Mouse (Mus musculus) hindbrain, embryonic 16.5 days (tissue): Measurements from ENCODE around the gene B430306N03Rik. TPM values are rescaled to one million over a fixed set of nuclear protein-coding genes. Genes with fewer than 3 reads are reported as not detected.

Experiments used
- ATAC-seq: fragments of 200-750 bp; cut with Nextera tagmentation; 2 replicates; pipeline ENCODE4 v1.8.0; 2017; ENCODE audit warnings: moderate TSS enrichment, moderate library complexity
- H3K27ac ChIP-seq: fragments of 300-500 bp; sonication (generic); 2 replicates; pipeline ENCODE4 v1.5.1; 2014; ENCODE audit warnings: low read depth, mild to moderate bottlenecking, control low read depth, low read length, moderate library complexity
- H3K27me3 ChIP-seq: fragments of 300-500 bp; sonication (generic); replicated peaks from 2 replicates; pipeline ENCODE4 v1.6.1; 2014; ENCODE audit warnings: low read length; ENCODE audit not compliant: control insufficient read depth, insufficient read depth
- H3K36me3 ChIP-seq: fragments of 300-500 bp; sonication (generic); 2 replicates; pipeline ENCODE4 v1.6.1; 2014; ENCODE audit warnings: mild to moderate bottlenecking, low read length, moderate library complexity, mixed read lengths; ENCODE audit not compliant: control insufficient read depth, insufficient read depth
- H3K4me1 ChIP-seq: fragments of 300-500 bp; sonication (generic); 2 replicates; pipeline ENCODE4 v1.6.1; 2014; ENCODE audit warnings: low read depth, low read length; ENCODE audit not compliant: control insufficient read depth, insufficient read depth
- H3K4me2 ChIP-seq: fragments of 300-500 bp; sonication (generic); 2 replicates; pipeline ENCODE4 v1.6.1; 2014; ENCODE audit warnings: mild to moderate bottlenecking, low read length, control low read depth, moderate library complexity
- H3K4me3 ChIP-seq: fragments of 300-500 bp; sonication (generic); 2 replicates; pipeline ENCODE4 v1.5.1; 2014; ENCODE audit warnings: mild to moderate bottlenecking, low read length, control low read depth, moderate library complexity
- H3K9ac ChIP-seq: fragments of 300-500 bp; sonication (generic); 2 replicates; pipeline ENCODE4 v1.6.1; 2014; ENCODE audit warnings: low read depth, mild to moderate bottlenecking, control low read depth, low read length, moderate library complexity
- H3K9me3 ChIP-seq: fragments of 300-500 bp; sonication (generic); 2 replicates; pipeline ENCODE4 v1.6.1; 2014; ENCODE audit warnings: mild to moderate bottlenecking, low read length, moderate library complexity; ENCODE audit not compliant: control insufficient read depth
- WGBS: fragments of 180-500 bp; shearing (Covaris S2); extraction: QIAGEN DNeasy Blood & Tissue Kit; methylation state at CpG from one replicate; pipeline ENCODE4 v1.1.7; 2014; 5-methylcytosine and 5-hydroxymethylcytosine counted together
- polyA plus RNA-seq: library from polyadenylated mRNA; unstranded; fragments of >200 nt; fragmentation: Nextera tagmentation; extraction: Ambion mirVana; gene quantifications from 2 replicates; pipeline ENCODE4 v1.2.1, GENCODE M21; 2015

The B430306N03Rik gene
- polyA plus RNA-seq, 1 experiment from 2014 or later = 0.06 TPM

GRCm38 (mm10) chr17:48299756-48300155, 16.2 kb upstream of the B430306N03Rik start:
- Histone ChIP-seq H3K27me3 (no peaks in the 10 kb centered on the region), H3K36me3 (no peaks in the 10 kb centered on the region), H3K4me1 (no peaks in the 10 kb centered on the region), H3K9me3 (no peaks in the 10 kb centered on the region), H3K27ac (no peak overlapping the region), H3K4me3 (no peak overlapping the region), H3K9ac (no peak overlapping the region), H3K4me2 (no peak overlapping the region)
- ATAC-seq = no peak
- 61% methylated on average over 7 of the region's 7 CpGs for WGBS

GRCm38 (mm10) chr17:48300199-48300598, 15.7 kb upstream of the B430306N03Rik start:
- 77% methylated on average over 7 of the region's 7 CpGs for WGBS
- Histone ChIP-seq H3K36me3 (no peaks in the 10 kb centered on the region), H3K9ac (no peak overlapping the region), H3K27ac (no peak overlapping the region), H3K4me2 (no peak overlapping the region), H3K4me3 (no peak overlapping the region), H3K4me1 (no peaks in the 10 kb centered on the region), H3K9me3 (no peaks in the 10 kb centered on the region), H3K27me3 (no peaks in the 10 kb centered on the region)
- ATAC-seq = no peak

GRCm38 (mm10) chr17:48300861-48301260, 15.1 kb upstream of the B430306N03Rik start:
- Histone ChIP-seq H3K36me3 (no peaks in the 10 kb centered on the region), H3K9ac (no peak overlapping the region), H3K9me3 (no peaks in the 10 kb centered on the region), H3K4me1 (no peaks in the 10 kb centered on the region), H3K27me3 (no peaks in the 10 kb centered on the region), H3K4me3 (no peak overlapping the region), H3K4me2 (no peak overlapping the region), H3K27ac (no peak overlapping the region)
- ATAC-seq = no peak
- 82% methylated on average over 9 of the region's 9 CpGs for WGBS

- no peaks in the 10 kb centered on the region for H3K27me3 ChIP-seq
- H3K4me1 ChIP-seq = no peaks in the 10 kb centered on the region
- H3K36me3 ChIP-seq = no peaks in the 10 kb centered on the region
- H3K27ac ChIP-seq = no peak overlapping the region
- no peak overlapping the region for H3K4me2 ChIP-seq
- H3K9ac ChIP-seq = no peak overlapping the region
- no peak overlapping the region for H3K4me3 ChIP-seq
- H3K9me3 ChIP-seq = no peaks in the 10 kb centered on the region
- ATAC-seq = no peak
- 89% methylated on average over 5 of the region's 5 CpGs for WGBS
Measured at GRCm38 (mm10) chr17:48301792-48302191, 14.1 kb upstream of the B430306N03Rik start.

- H3K4me2 ChIP-seq = no peak overlapping the region
- no peak for ATAC-seq
- H3K36me3 ChIP-seq = no peaks in the 10 kb centered on the region
- H3K4me1 ChIP-seq = no peaks in the 10 kb centered on the region
- H3K9ac ChIP-seq = no peak overlapping the region
- no peak overlapping the region for H3K4me3 ChIP-seq
- WGBS = 77% methylated on average over 2 of the region's 2 CpGs
- no peak overlapping the region for H3K27ac ChIP-seq
- no peaks in the 10 kb centered on the region for H3K9me3 ChIP-seq
- no peaks in the 10 kb centered on the region for H3K27me3 ChIP-seq
Measured at GRCm38 (mm10) chr17:48312124-48312523, 3.8 kb upstream of the B430306N03Rik start.

- H3K27me3 ChIP-seq = no peaks in the 10 kb centered on the region
- H3K36me3 ChIP-seq = no peaks in the 10 kb centered on the region
- no peaks in the 10 kb centered on the region for H3K4me1 ChIP-seq
- H3K4me2 ChIP-seq = no peak overlapping the region
- no peak overlapping the region for H3K27ac ChIP-seq
- ATAC-seq = no peak
- no peak overlapping the region for H3K9ac ChIP-seq
- no peak overlapping the region for H3K4me3 ChIP-seq
- WGBS = 94% methylated on average over 1 of the region's 1 CpGs
- H3K9me3 ChIP-seq = no peaks in the 10 kb centered on the region
Measured at GRCm38 (mm10) chr17:48318686-48319085, 2.7 kb downstream of the B430306N03Rik start.

GRCm38 (mm10) chr17:48321279-48321678, 5.3 kb downstream of the B430306N03Rik start:
- ATAC-seq = no peak
- no peaks in the 10 kb centered on the region for H3K27me3 ChIP-seq
- H3K9me3 ChIP-seq = no peaks in the 10 kb centered on the region
- H3K27ac ChIP-seq = no peak overlapping the region
- no peak overlapping the region for H3K9ac ChIP-seq
- no peaks in the 10 kb centered on the region for H3K4me1 ChIP-seq
- no peak overlapping the region for H3K4me3 ChIP-seq
- H3K36me3 ChIP-seq = no peaks in the 10 kb centered on the region
- WGBS = 86% methylated on average over 2 of the region's 2 CpGs
- no peak overlapping the region for H3K4me2 ChIP-seq

DNA sequence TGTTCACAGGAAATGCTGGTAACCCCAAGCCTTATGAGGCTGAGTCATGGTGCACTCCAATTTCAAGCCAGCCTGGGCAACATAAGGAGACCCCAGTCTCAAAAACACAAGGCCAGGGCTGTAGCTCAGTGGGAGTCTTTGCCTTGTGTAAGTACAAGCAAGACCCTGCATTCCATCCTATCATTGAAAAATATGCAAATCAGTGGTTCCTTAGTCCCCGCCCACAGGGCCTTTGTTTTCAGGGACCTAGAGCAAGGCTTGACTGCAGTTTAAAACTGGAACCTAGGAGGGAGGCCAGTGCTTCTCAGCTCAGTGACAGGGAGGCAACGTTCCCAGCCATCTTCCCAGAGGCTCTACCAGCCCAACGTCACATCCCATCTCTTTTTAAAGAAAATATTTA, 7.3 kb downstream of the B430306N03Rik start:
- H3K9me3 ChIP-seq = no peaks in the 10 kb centered on the region
- no peaks in the 10 kb centered on the region for H3K36me3 ChIP-seq
- H3K27me3 ChIP-seq = no peaks in the 10 kb centered on the region
- H3K4me3 ChIP-seq = no peak overlapping the region
- ATAC-seq = no peak
- no peaks in the 10 kb centered on the region for H3K4me1 ChIP-seq
- H3K4me2 ChIP-seq = no peak overlapping the region
- H3K9ac ChIP-seq = no peak overlapping the region
- no peak overlapping the region for H3K27ac ChIP-seq
- WGBS = 61% methylated on average over 3 of the region's 3 CpGs

GRCm38 (mm10) chr17:48324258-48324657, 8.3 kb downstream of the B430306N03Rik start:
- H3K27ac ChIP-seq = no peak overlapping the region
- WGBS = 98% methylated on average over 5 of the region's 5 CpGs
- H3K36me3 ChIP-seq = no peaks in the 10 kb centered on the region
- no peaks in the 10 kb centered on the region for H3K4me1 ChIP-seq
- no peaks in the 10 kb centered on the region for H3K27me3 ChIP-seq
- no peak overlapping the region for H3K4me2 ChIP-seq
- H3K4me3 ChIP-seq = no peak overlapping the region
- H3K9me3 ChIP-seq = no peaks in the 10 kb centered on the region
- H3K9ac ChIP-seq = no peak overlapping the region
- no peak for ATAC-seq

- no peak overlapping the region for H3K27ac ChIP-seq
- ATAC-seq = no peak
- H3K9ac ChIP-seq = no peak overlapping the region
- H3K36me3 ChIP-seq = no peaks in the 10 kb centered on the region
- H3K27me3 ChIP-seq = no peaks in the 10 kb centered on the region
- no peak overlapping the region for H3K4me3 ChIP-seq
- H3K9me3 ChIP-seq = no peaks in the 10 kb centered on the region
- WGBS = 91% methylated on average over 6 of the region's 6 CpGs
- no peaks in the 10 kb centered on the region for H3K4me1 ChIP-seq
- H3K4me2 ChIP-seq = no peak overlapping the region
Measured at GRCm38 (mm10) chr17:48325093-48325492, 9.2 kb downstream of the B430306N03Rik start.
